Mouse (Mus musculus) forebrain, embryonic 13.5 days (tissue): ENCODE results near the gene Pdcd1lg2. TPM values are rescaled to one million over a fixed set of nuclear protein-coding genes. Genes with fewer than 3 reads are reported as not detected.

Experiments used
- ATAC-seq: fragments of 200-750 bp; cut with Nextera tagmentation; 2 replicates; pipeline ENCODE4 v1.8.0; 2017
- H3K27ac ChIP-seq: fragments of 300-500 bp; sonication (generic); 2 replicates; pipeline ENCODE4 v1.5.1; 2015; ENCODE audit warnings: inconsistent platforms, mild to moderate bottlenecking, moderate library complexity
- H3K27me3 ChIP-seq: fragments of 300-500 bp; sonication (generic); 2 replicates; pipeline ENCODE4 v1.6.1; 2015; ENCODE audit warnings: mild to moderate bottlenecking, inconsistent platforms
- H3K36me3 ChIP-seq: fragments of 300-500 bp; sonication (generic); 2 replicates; pipeline ENCODE4 v1.6.1; 2015; ENCODE audit warnings: mild to moderate bottlenecking, inconsistent platforms; ENCODE audit not compliant: poor library complexity, severe bottlenecking
- H3K4me1 ChIP-seq: fragments of 300-500 bp; sonication (generic); 2 replicates; pipeline ENCODE4 v1.6.1; 2015; ENCODE audit warnings: inconsistent platforms
- H3K4me2 ChIP-seq: fragments of 300-500 bp; sonication (generic); 2 replicates; pipeline ENCODE4 v1.6.1; 2015; ENCODE audit warnings: inconsistent platforms, mild to moderate bottlenecking, moderate library complexity
- H3K4me3 ChIP-seq: fragments of 300-500 bp; sonication (generic); 2 replicates; pipeline ENCODE4 v1.5.1; 2015; ENCODE audit warnings: mild to moderate bottlenecking, inconsistent platforms
- H3K9ac ChIP-seq: fragments of 300-500 bp; sonication (generic); 2 replicates; pipeline ENCODE4 v1.6.1; 2015; ENCODE audit warnings: mild to moderate bottlenecking, inconsistent platforms
- H3K9me3 ChIP-seq: fragments of 300-500 bp; sonication (generic); replicated peaks from 2 replicates; pipeline ENCODE4 v1.6.1; 2016; ENCODE audit warnings: inconsistent platforms
- WGBS: fragments of 180-500 bp; shearing (Covaris S2); methylation state at CpG from one replicate; pipeline ENCODE4 v1.1.7; 2015; 5-methylcytosine and 5-hydroxymethylcytosine counted together
- polyA plus RNA-seq: library from polyadenylated mRNA; unstranded; fragments of >200 nt; fragmentation: Nextera tagmentation; extraction: Ambion mirVana; gene quantifications from 2 replicates; pipeline ENCODE4 v1.2.1, GENCODE M21; 2015

Pdcd1lg2 gene
- polyA plus RNA-seq, 1 experiment from 2014 or later, result not detected

GRCm38 (mm10) chr19:29388818-29389217 is 21.9 kb upstream of the Pdcd1lg2 start:
- no peaks in the 10 kb centered on the region for H3K4me1 ChIP-seq
- no peak overlapping the region for H3K4me2 ChIP-seq
- H3K9me3 ChIP-seq, result no peaks in the 10 kb centered on the region
- H3K27me3 ChIP-seq, result no peaks in the 10 kb centered on the region
- ATAC-seq, result no peak
- 89% methylated on average over 1 of the region's 1 CpGs for WGBS
- H3K36me3 ChIP-seq, result no peaks in the 10 kb centered on the region
- no peak overlapping the region for H3K27ac ChIP-seq
- H3K9ac ChIP-seq, result no peak overlapping the region
- no peak overlapping the region for H3K4me3 ChIP-seq

- no peak overlapping the region for H3K4me3 ChIP-seq
- no peak overlapping the region for H3K9ac ChIP-seq
- H3K36me3 ChIP-seq, result no peaks in the 10 kb centered on the region
- no peak for ATAC-seq
- no peaks in the 10 kb centered on the region for H3K9me3 ChIP-seq
- H3K27me3 ChIP-seq, result no peaks in the 10 kb centered on the region
- no peak overlapping the region for H3K27ac ChIP-seq
- H3K4me2 ChIP-seq, result no peak overlapping the region
- 90% methylated on average over 5 of the region's 5 CpGs for WGBS
- H3K4me1 ChIP-seq, result no peaks in the 10 kb centered on the region
Observed at GRCm38 (mm10) chr19:29390483-29390882, 20.2 kb upstream of the Pdcd1lg2 start.

- no peak overlapping the region for H3K4me2 ChIP-seq
- WGBS, result 81% methylated on average over 4 of the region's 4 CpGs
- H3K9me3 ChIP-seq, result no peaks in the 10 kb centered on the region
- no peak overlapping the region for H3K4me3 ChIP-seq
- ATAC-seq, result no peak
- H3K27me3 ChIP-seq, result no peaks in the 10 kb centered on the region
- no peaks in the 10 kb centered on the region for H3K4me1 ChIP-seq
- H3K27ac ChIP-seq, result no peak overlapping the region
- H3K36me3 ChIP-seq, result no peaks in the 10 kb centered on the region
- H3K9ac ChIP-seq, result no peak overlapping the region
Observed at GRCm38 (mm10) chr19:29391279-29391678, 19.4 kb upstream of the Pdcd1lg2 start.

GRCm38 (mm10) chr19:29393333-29393732 is 17.4 kb upstream of the Pdcd1lg2 start:
- H3K4me1 ChIP-seq, result no peaks in the 10 kb centered on the region
- no peak overlapping the region for H3K4me3 ChIP-seq
- H3K27ac ChIP-seq, result no peak overlapping the region
- no peak for ATAC-seq
- H3K4me2 ChIP-seq, result no peak overlapping the region
- H3K9ac ChIP-seq, result no peak overlapping the region
- no peaks in the 10 kb centered on the region for H3K27me3 ChIP-seq
- no peaks in the 10 kb centered on the region for H3K9me3 ChIP-seq
- H3K36me3 ChIP-seq, result no peaks in the 10 kb centered on the region
- WGBS, result 89% methylated on average over 9 of the region's 9 CpGs

- Histone ChIP-seq H3K9me3 (no peaks in the 10 kb centered on the region), H3K27me3 (no peaks in the 10 kb centered on the region), H3K4me1 (no peaks in the 10 kb centered on the region), H3K4me3 (no peak overlapping the region), H3K36me3 (no peaks in the 10 kb centered on the region), H3K4me2 (no peak overlapping the region), H3K9ac (no peak overlapping the region), H3K27ac (no peak overlapping the region)
- ATAC-seq, result no peak
- WGBS, result 95% methylated on average over 2 of the region's 2 CpGs
Observed at GRCm38 (mm10) chr19:29394721-29395120, 16.0 kb upstream of the Pdcd1lg2 start.

- no peak overlapping the region for H3K4me2 ChIP-seq
- H3K4me3 ChIP-seq, result no peak overlapping the region
- no peaks in the 10 kb centered on the region for H3K36me3 ChIP-seq
- no peak overlapping the region for H3K9ac ChIP-seq
- no peaks in the 10 kb centered on the region; the same call in 1 of the 2 replicates for H3K9me3 ChIP-seq
- H3K27me3 ChIP-seq, result no peaks in the 10 kb centered on the region
- ATAC-seq, result no peak
- 89% methylated on average over 1 of the region's 1 CpGs for WGBS
- no peaks in the 10 kb centered on the region for H3K4me1 ChIP-seq
- no peak overlapping the region for H3K27ac ChIP-seq
Observed at GRCm38 (mm10) chr19:29396353-29396752, 14.4 kb upstream of the Pdcd1lg2 start.

- no peak overlapping the region for H3K9ac ChIP-seq
- 90% methylated on average over 4 of the region's 4 CpGs for WGBS
- H3K27ac ChIP-seq, result no peak overlapping the region
- H3K4me3 ChIP-seq, result no peak overlapping the region
- no peaks in the 10 kb centered on the region for H3K27me3 ChIP-seq
- H3K4me1 ChIP-seq, result no peaks in the 10 kb centered on the region
- no peak overlapping the region for H3K4me2 ChIP-seq
- no peaks in the 10 kb centered on the region; the same call in 1 of the 2 replicates for H3K9me3 ChIP-seq
- no peak for ATAC-seq
- no peaks in the 10 kb centered on the region for H3K36me3 ChIP-seq
Observed at GRCm38 (mm10) chr19:29399786-29400185, 10.9 kb upstream of the Pdcd1lg2 start.

- no peak overlapping the region for H3K27ac ChIP-seq
- no peak overlapping the region for H3K4me2 ChIP-seq
- H3K9me3 ChIP-seq, result no peaks in the 10 kb centered on the region; the same call in 1 of the 2 replicates
- no peaks in the 10 kb centered on the region for H3K36me3 ChIP-seq
- no peak overlapping the region for H3K9ac ChIP-seq
- no peaks in the 10 kb centered on the region for H3K4me1 ChIP-seq
- WGBS, result 86% methylated on average over 3 of the region's 3 CpGs
- ATAC-seq, result no peak
- H3K27me3 ChIP-seq, result no peaks in the 10 kb centered on the region
- no peak overlapping the region for H3K4me3 ChIP-seq
Observed at GRCm38 (mm10) chr19:29400466-29400865, 10.3 kb upstream of the Pdcd1lg2 start.

GRCm38 (mm10) chr19:29402621-29403020 is 8.1 kb upstream of the Pdcd1lg2 start:
- Histone ChIP-seq H3K4me3 (no peak overlapping the region), H3K4me2 (no peak overlapping the region), H3K36me3 (no peaks in the 10 kb centered on the region), H3K9me3 (no peaks in the 10 kb centered on the region; the same call in 1 of the 2 replicates), H3K27ac (no peak overlapping the region), H3K9ac (no peak overlapping the region), H3K27me3 (no peaks in the 10 kb centered on the region), H3K4me1 (no peaks in the 10 kb centered on the region)
- no peak for ATAC-seq
- WGBS, result 89% methylated on average over 4 of the region's 4 CpGs

- no peaks in the 10 kb centered on the region for H3K4me1 ChIP-seq
- no peak overlapping the region for H3K4me2 ChIP-seq
- no peaks in the 10 kb centered on the region; the same call in 1 of the 2 replicates for H3K9me3 ChIP-seq
- no peak overlapping the region for H3K27ac ChIP-seq
- ATAC-seq, result no peak
- no peak overlapping the region for H3K9ac ChIP-seq
- H3K36me3 ChIP-seq, result no peaks in the 10 kb centered on the region
- no peak overlapping the region for H3K4me3 ChIP-seq
- WGBS, result 90% methylated on average over 4 of the region's 4 CpGs
- H3K27me3 ChIP-seq, result no peaks in the 10 kb centered on the region
Observed at GRCm38 (mm10) chr19:29403251-29403650, 7.5 kb upstream of the Pdcd1lg2 start.

GRCm38 (mm10) chr19:29405388-29405787 is 5.3 kb upstream of the Pdcd1lg2 start:
- no peak overlapping the region for H3K9ac ChIP-seq
- ATAC-seq, result no peak
- no peaks in the 10 kb centered on the region; the same call in 1 of the 2 replicates for H3K9me3 ChIP-seq
- H3K4me2 ChIP-seq, result no peak overlapping the region
- H3K27ac ChIP-seq, result no peak overlapping the region
- no peaks in the 10 kb centered on the region for H3K4me1 ChIP-seq
- no peaks in the 10 kb centered on the region for H3K36me3 ChIP-seq
- no peak overlapping the region for H3K4me3 ChIP-seq
- 74% methylated on average over 2 of the region's 2 CpGs for WGBS
- H3K27me3 ChIP-seq, result no peaks in the 10 kb centered on the region

- 85% methylated on average over 18 of the region's 18 CpGs for WGBS
Observed at GRCm38 (mm10) chr19:29406042-29407017, 4.4 kb upstream of the Pdcd1lg2 start.

More at GRCm38 (mm10) chr19:29406042-29407017, 4.4 kb upstream of the Pdcd1lg2 start:
- Histone ChIP-seq H3K36me3 (no peaks in the 10 kb centered on the region), H3K9ac (no peak overlapping the region), H3K4me1 (no peaks in the 10 kb centered on the region), H3K4me3 (no peak overlapping the region), H3K4me2 (no peak overlapping the region), H3K27ac (no peak overlapping the region), H3K9me3 (no peaks in the 10 kb centered on the region; the same call in 1 of the 2 replicates), H3K27me3 (no peaks in the 10 kb centered on the region)
- ATAC-seq, result no peak
